Mouse (Mus musculus): ENCODE data around the gene Ttyh1.

DNA sequence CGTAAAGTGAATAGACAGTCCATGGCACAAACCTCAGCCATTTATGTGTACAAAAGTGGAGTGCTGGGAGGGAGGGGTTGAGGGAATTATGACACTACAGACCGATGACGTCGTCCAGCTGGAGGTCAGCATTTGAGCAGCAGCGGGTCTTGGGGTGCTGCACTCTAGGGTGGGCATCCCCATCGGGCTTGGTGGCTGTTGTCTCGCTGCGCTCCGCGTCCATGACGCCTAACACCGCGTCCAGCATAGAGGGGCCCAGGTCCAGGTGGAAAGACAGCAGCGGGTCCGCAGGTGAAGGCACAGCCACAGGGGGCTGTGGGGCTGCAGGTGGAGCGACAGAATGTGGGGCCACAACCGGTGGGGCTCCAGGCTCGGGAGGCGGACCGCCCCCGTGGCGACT, 32.0 kb downstream of the Ttyh1 start:
- TF ChIP-seq CTCF (IDR thresholded peaks at IDR 0.05; ENCODE audit: low read depth) (no peak), EP300 (IDR thresholded peaks at IDR 0.05; ENCODE audit: low read depth) (no peak)

Measured in heart, postnatal 0 days (tissue).